Mouse (Mus musculus): ENCODE results near the gene Mnx1. TPM values are rescaled to one million over a fixed set of nuclear protein-coding genes. Genes with fewer than 3 reads are reported as not detected.
A peak's percentile ranks its signal among the peaks of the same experiment; 100 is the strongest.

The Mnx1 gene
- polyA plus RNA-seq, 1 experiment = not detected

- TF ChIP-seq FLI1 (IDR thresholded peaks at IDR 0.05; ENCODE audit: low read length) (no peak), GATA1 (IDR thresholded peaks at IDR 0.05; ENCODE audit: borderline replicate concordance, low read length) (no peak)
- Histone ChIP-seq H3K4me3 (replicated peaks) (peak overlapping the region; percentile 59), H3K4me1 (peaks cover 41% of the 10 kb centered on the region), H3K9me3 (no peaks in the 10 kb centered on the region), H3K36me3 (replicated peaks; ENCODE audit: low read length) (no peaks in the 10 kb centered on the region), H3K27me3 (replicated peaks) (peaks cover 97% of the 10 kb centered on the region)
These were observed 629 bp downstream of the Mnx1 start for GRCm38 (mm10) chr5:29477474-29478207.

GRCm38 (mm10) chr5:29476021-29476420 lies 2.2 kb downstream of the Mnx1 start:
- no peak overlapping the region for H3K4me3 ChIP-seq (replicated peaks)
- no peaks in the 10 kb centered on the region for H3K9me3 ChIP-seq
- TF ChIP-seq GATA1 (IDR thresholded peaks at IDR 0.05; ENCODE audit: borderline replicate concordance, low read length) (no peak), FLI1 (IDR thresholded peaks at IDR 0.05; ENCODE audit: low read length) (no peak)
- H3K27me3 ChIP-seq (replicated peaks) = peaks cover 99% of the 10 kb centered on the region
- H3K4me1 ChIP-seq = peaks cover 47% of the 10 kb centered on the region
- H3K36me3 ChIP-seq (replicated peaks; ENCODE audit: low read length) = no peaks in the 10 kb centered on the region

- H3K4me3 ChIP-seq (replicated peaks) = no peak overlapping the region
- H3K27me3 ChIP-seq (replicated peaks) = peaks cover 99% of the 10 kb centered on the region
- no peaks in the 10 kb centered on the region for H3K9me3 ChIP-seq
- TF ChIP-seq GATA1 (IDR thresholded peaks at IDR 0.05; ENCODE audit: borderline replicate concordance, low read length) (no peak), FLI1 (IDR thresholded peaks at IDR 0.05; ENCODE audit: low read length) (no peak)
- peaks cover 47% of the 10 kb centered on the region for H3K4me1 ChIP-seq
- H3K36me3 ChIP-seq (replicated peaks; ENCODE audit: low read length) = no peaks in the 10 kb centered on the region
These were observed 2.7 kb downstream of the Mnx1 start for GRCm38 (mm10) chr5:29475556-29475955.

- no peaks in the 10 kb centered on the region for H3K9me3 ChIP-seq
- H3K27me3 ChIP-seq (replicated peaks) = peaks cover 99% of the 10 kb centered on the region
- TF ChIP-seq FLI1 (IDR thresholded peaks at IDR 0.05; ENCODE audit: low read length) (no peak), GATA1 (IDR thresholded peaks at IDR 0.05; ENCODE audit: borderline replicate concordance, low read length) (no peak)
- peaks cover 47% of the 10 kb centered on the region for H3K4me1 ChIP-seq
- H3K36me3 ChIP-seq (replicated peaks; ENCODE audit: low read length) = no peaks in the 10 kb centered on the region
- no peak overlapping the region for H3K4me3 ChIP-seq (replicated peaks)
These were observed 3.2 kb downstream of the Mnx1 start for GRCm38 (mm10) chr5:29475041-29475440.

- H3K9me3 ChIP-seq = no peaks in the 10 kb centered on the region
- H3K36me3 ChIP-seq (replicated peaks; ENCODE audit: low read length) = no peaks in the 10 kb centered on the region
- peaks cover 45% of the 10 kb centered on the region for H3K4me1 ChIP-seq
- H3K4me3 ChIP-seq (replicated peaks) = peak overlapping the region; percentile 40
- TF ChIP-seq GATA1 (IDR thresholded peaks at IDR 0.05; ENCODE audit: borderline replicate concordance, low read length) (no peak), FLI1 (IDR thresholded peaks at IDR 0.05; ENCODE audit: low read length) (no peak)
- peaks cover 100% of the 10 kb centered on the region for H3K27me3 ChIP-seq (replicated peaks)
These were observed 3.9 kb downstream of the Mnx1 start for GRCm38 (mm10) chr5:29474246-29474960.

GRCm38 (mm10) chr5:29473551-29474245 lies 4.6 kb downstream of the Mnx1 start:
- Histone ChIP-seq H3K36me3 (replicated peaks; ENCODE audit: low read length) (no peaks in the 10 kb centered on the region), H3K4me3 (replicated peaks) (peak overlapping the region; percentile 40), H3K27me3 (replicated peaks) (peaks cover 98% of the 10 kb centered on the region), H3K9me3 (no peaks in the 10 kb centered on the region), H3K4me1 (peaks cover 38% of the 10 kb centered on the region)
- TF ChIP-seq GATA1 (IDR thresholded peaks at IDR 0.05; ENCODE audit: borderline replicate concordance, low read length) (no peak), FLI1 (IDR thresholded peaks at IDR 0.05; ENCODE audit: low read length) (no peak)

GRCm38 (mm10) chr5:29471855-29472665 lies 6.2 kb downstream of the Mnx1 start:
- TF ChIP-seq GATA1 (IDR thresholded peaks at IDR 0.05; ENCODE audit: borderline replicate concordance, low read length) (no peak), FLI1 (IDR thresholded peaks at IDR 0.05; ENCODE audit: low read length) (no peak)
- H3K9me3 ChIP-seq = no peaks in the 10 kb centered on the region
- H3K4me3 ChIP-seq (replicated peaks) = no peak overlapping the region
- H3K4me1 ChIP-seq = peaks cover 37% of the 10 kb centered on the region
- H3K36me3 ChIP-seq (replicated peaks; ENCODE audit: low read length) = no peaks in the 10 kb centered on the region
- peaks cover 97% of the 10 kb centered on the region for H3K27me3 ChIP-seq (replicated peaks)

GRCm38 (mm10) chr5:29471396-29471795 lies 6.9 kb downstream of the Mnx1 start:
- H3K27me3 ChIP-seq (replicated peaks) = peaks cover 97% of the 10 kb centered on the region
- TF ChIP-seq FLI1 (IDR thresholded peaks at IDR 0.05; ENCODE audit: low read length) = no peak
- no peak for TF ChIP-seq GATA1 (IDR thresholded peaks at IDR 0.05; ENCODE audit: borderline replicate concordance, low read length)
- H3K9me3 ChIP-seq = no peaks in the 10 kb centered on the region
- peaks cover 37% of the 10 kb centered on the region for H3K4me1 ChIP-seq
- H3K36me3 ChIP-seq (replicated peaks; ENCODE audit: low read length) = no peaks in the 10 kb centered on the region
- H3K4me3 ChIP-seq (replicated peaks) = no peak overlapping the region

GRCm38 (mm10) chr5:29470851-29471394 lies 7.3 kb downstream of the Mnx1 start:
- Histone ChIP-seq H3K4me1 (peaks cover 37% of the 10 kb centered on the region), H3K36me3 (replicated peaks; ENCODE audit: low read length) (no peaks in the 10 kb centered on the region), H3K9me3 (no peaks in the 10 kb centered on the region), H3K27me3 (replicated peaks) (peaks cover 96% of the 10 kb centered on the region), H3K4me3 (replicated peaks) (no peak overlapping the region)
- TF ChIP-seq FLI1 (IDR thresholded peaks at IDR 0.05; ENCODE audit: low read length) = no peak
